Mouse (Mus musculus): ENCODE data around the gene Prpf4. TPM values are rescaled to one million over a fixed set of nuclear protein-coding genes. Genes with fewer than 3 reads are reported as not detected.

Prpf4 gene
- 15.6 and 16.5 TPM in 2 replicates for polyA plus RNA-seq (2015; fragmentation: Nextera tagmentation; extraction: Ambion mirVana)

- H3K9ac ChIP-seq: peak within 1 kb of the TSS; percentile 71
- 0 out of 2 replicates have a peak, but pooled peaks cover 11% of the 10 kb centered on the region for H3K36me3 ChIP-seq (replicated peaks)
- under 1% methylated on average over 39 of the region's 39 CpGs for WGBS
- peak within 1 kb of the TSS; percentile 66 for H3K4me3 ChIP-seq
- peak within 1 kb of the TSS; percentile 77 for H3K27ac ChIP-seq
- no peaks in the 10 kb centered on the region for H3K27me3 ChIP-seq (replicated peaks)
- peak; percentile 99 for ATAC-seq (replicated peaks)
- peaks cover 39% of the 10 kb centered on the region for H3K4me1 ChIP-seq
- no peaks in the 10 kb centered on the region for H3K9me3 ChIP-seq
- peak within 1 kb of the TSS; percentile 67 for H3K4me2 ChIP-seq
Observed at GRCm38 (mm10) chr4:62408601-62409282, at the start of gene Prpf4, which contains the start of gene Cdc26. Prpf4 (plus strand) TSS chr4:62408797. Cdc26 (minus strand) TSS chr4:62408642.

GRCm38 (mm10) chr4:62359256-62359775, 49.3 kb upstream of the Prpf4 start:
- Histone ChIP-seq H3K4me1 (peaks cover 27% of the 10 kb centered on the region), H3K4me3 (peak overlapping the region; percentile 79), H3K36me3 (replicated peaks) (no peaks in the 10 kb centered on the region), H3K27ac (peak overlapping the region; percentile 84; the same call in 1 of the 2 replicates), H3K9me3 (no peaks in the 10 kb centered on the region), H3K27me3 (replicated peaks) (no peaks in the 10 kb centered on the region), H3K4me2 (peak overlapping the region; percentile 59), H3K9ac (peak overlapping the region; percentile 83)
- WGBS: 40% methylated on average over 7 of the region's 7 CpGs
- ATAC-seq (replicated peaks): no peak

- H3K9ac ChIP-seq: peak within 1 kb of the TSS; percentile 83
- WGBS: under 1% methylated on average over 51 of the region's 51 CpGs
Observed at GRCm38 (mm10) chr4:62360088-62360804, 48.4 kb upstream of the Prpf4 start, which contains the start of the genes Fkbp15 and Slc31a1. Fkbp15 (minus strand) TSS chr4:62360548. Slc31a1 (plus strand) TSS chr4:62360727.

GRCm38 (mm10) chr4:62360805-62361455, 47.7 kb upstream of the Prpf4 start:
- H3K4me3 ChIP-seq: peak overlapping the region; percentile 79
- under 1% methylated on average over 22 of the region's 22 CpGs for WGBS
- ATAC-seq (replicated peaks): peak; percentile 15
- H3K9me3 ChIP-seq: no peaks in the 10 kb centered on the region
- no peaks in the 10 kb centered on the region for H3K36me3 ChIP-seq (replicated peaks)
- H3K27ac ChIP-seq: peak overlapping the region; percentile 84
- peak overlapping the region; percentile 68 for H3K9ac ChIP-seq
- H3K27me3 ChIP-seq (replicated peaks): no peaks in the 10 kb centered on the region
- peaks cover 27% of the 10 kb centered on the region for H3K4me1 ChIP-seq
- H3K4me2 ChIP-seq: peak overlapping the region; percentile 77

More at GRCm38 (mm10) chr4:62360088-62360804, 48.4 kb upstream of the Prpf4 start, which contains the start of the genes Fkbp15 and Slc31a1:
- peaks cover 27% of the 10 kb centered on the region for H3K4me1 ChIP-seq
- no peaks in the 10 kb centered on the region for H3K9me3 ChIP-seq
- H3K4me2 ChIP-seq: peak within 1 kb of the TSS; percentile 77
- ATAC-seq (replicated peaks): peak; percentile 100
- H3K27me3 ChIP-seq (replicated peaks): no peaks in the 10 kb centered on the region
- H3K27ac ChIP-seq: peak within 1 kb of the TSS; percentile 84
- no peaks in the 10 kb centered on the region for H3K36me3 ChIP-seq (replicated peaks)
- peak within 1 kb of the TSS; percentile 79 for H3K4me3 ChIP-seq

GRCm38 (mm10) chr4:62361571-62361970, 47.0 kb upstream of the Prpf4 start:
- Histone ChIP-seq H3K4me2 (peak overlapping the region; percentile 77), H3K27me3 (replicated peaks) (no peaks in the 10 kb centered on the region), H3K9ac (0 out of 2 replicates have a peak overlapping the region, but pooled peaks have one; percentile 68), H3K9me3 (no peaks in the 10 kb centered on the region), H3K27ac (no peak overlapping the region), H3K4me3 (peak overlapping the region; percentile 79), H3K4me1 (peaks cover 27% of the 10 kb centered on the region), H3K36me3 (replicated peaks) (no peaks in the 10 kb centered on the region)
- no peak for ATAC-seq (replicated peaks)
- WGBS: 45% methylated on average over 6 of the region's 6 CpGs

- Histone ChIP-seq H3K9ac (no peak overlapping the region), H3K27ac (no peak overlapping the region), H3K9me3 (no peaks in the 10 kb centered on the region), H3K4me3 (peak overlapping the region; percentile 79), H3K27me3 (replicated peaks) (no peaks in the 10 kb centered on the region), H3K4me1 (peaks cover 27% of the 10 kb centered on the region), H3K36me3 (replicated peaks) (no peaks in the 10 kb centered on the region), H3K4me2 (peak overlapping the region; percentile 77)
- WGBS: 83% methylated on average over 1 of the region's 1 CpGs
- no peak for ATAC-seq (replicated peaks)
Observed at GRCm38 (mm10) chr4:62361997-62362396, 46.6 kb upstream of the Prpf4 start.

- H3K36me3 ChIP-seq (replicated peaks): no peaks in the 10 kb centered on the region
- H3K27ac ChIP-seq: no peak overlapping the region
- H3K9ac ChIP-seq: no peak overlapping the region
- H3K27me3 ChIP-seq (replicated peaks): no peaks in the 10 kb centered on the region
- no peak overlapping the region for H3K4me3 ChIP-seq
- H3K4me2 ChIP-seq: no peak overlapping the region
- WGBS: 88% methylated on average over 2 of the region's 2 CpGs
- H3K4me1 ChIP-seq: peaks cover 27% of the 10 kb centered on the region
- ATAC-seq (replicated peaks): no peak
- H3K9me3 ChIP-seq: no peaks in the 10 kb centered on the region
Observed at GRCm38 (mm10) chr4:62362437-62362836, 46.2 kb upstream of the Prpf4 start.

- Histone ChIP-seq H3K27me3 (replicated peaks) (no peaks in the 10 kb centered on the region), H3K27ac (no peak overlapping the region), H3K4me2 (no peak overlapping the region), H3K9ac (no peak overlapping the region), H3K4me1 (peaks cover 18% of the 10 kb centered on the region), H3K9me3 (no peaks in the 10 kb centered on the region), H3K36me3 (replicated peaks) (no peaks in the 10 kb centered on the region), H3K4me3 (no peak overlapping the region)
- WGBS: 92% methylated on average over 8 of the region's 8 CpGs
- no peak for ATAC-seq (replicated peaks)
Observed at GRCm38 (mm10) chr4:62364299-62364698, 44.3 kb upstream of the Prpf4 start.

GRCm38 (mm10) chr4:62366291-62366690, 42.3 kb upstream of the Prpf4 start:
- H3K9me3 ChIP-seq: no peaks in the 10 kb centered on the region
- peaks cover 11% of the 10 kb centered on the region for H3K4me1 ChIP-seq
- no peak overlapping the region for H3K27ac ChIP-seq
- H3K9ac ChIP-seq: no peak overlapping the region
- 82% methylated on average over 4 of the region's 4 CpGs for WGBS
- H3K4me3 ChIP-seq: no peak overlapping the region
- H3K36me3 ChIP-seq (replicated peaks): no peaks in the 10 kb centered on the region
- no peaks in the 10 kb centered on the region for H3K27me3 ChIP-seq (replicated peaks)
- no peak overlapping the region for H3K4me2 ChIP-seq
- no peak for ATAC-seq (replicated peaks)

- ATAC-seq (replicated peaks): no peak
- Histone ChIP-seq H3K4me3 (no peak overlapping the region), H3K27me3 (replicated peaks) (no peaks in the 10 kb centered on the region), H3K4me2 (no peak overlapping the region), H3K36me3 (replicated peaks) (no peaks in the 10 kb centered on the region), H3K4me1 (no peaks in the 10 kb centered on the region), H3K27ac (no peak overlapping the region), H3K9me3 (no peaks in the 10 kb centered on the region), H3K9ac (no peak overlapping the region)
- WGBS: 93% methylated on average over 6 of the region's 6 CpGs
Observed at GRCm38 (mm10) chr4:62367586-62367985, 41.0 kb upstream of the Prpf4 start.

GRCm38 (mm10) chr4:62369091-62369490, 39.5 kb upstream of the Prpf4 start:
- no peak for ATAC-seq (replicated peaks)
- H3K27me3 ChIP-seq (replicated peaks): no peaks in the 10 kb centered on the region
- no peak overlapping the region for H3K4me3 ChIP-seq
- no peaks in the 10 kb centered on the region for H3K9me3 ChIP-seq
- no peak overlapping the region for H3K9ac ChIP-seq
- no peak overlapping the region for H3K4me2 ChIP-seq
- no peaks in the 10 kb centered on the region for H3K36me3 ChIP-seq (replicated peaks)
- H3K4me1 ChIP-seq: no peaks in the 10 kb centered on the region
- WGBS: 85% methylated on average over 3 of the region's 3 CpGs
- H3K27ac ChIP-seq: no peak overlapping the region

- Histone ChIP-seq H3K9ac (no peak overlapping the region), H3K4me3 (no peak overlapping the region), H3K4me1 (no peaks in the 10 kb centered on the region), H3K4me2 (no peak overlapping the region), H3K36me3 (replicated peaks) (no peaks in the 10 kb centered on the region), H3K27ac (no peak overlapping the region), H3K9me3 (no peaks in the 10 kb centered on the region), H3K27me3 (replicated peaks) (no peaks in the 10 kb centered on the region)
- ATAC-seq (replicated peaks): no peak
- WGBS: 6% methylated on average over 1 of the region's 1 CpGs
Observed at GRCm38 (mm10) chr4:62372410-62372809, 36.2 kb upstream of the Prpf4 start.
